Mouse (Mus musculus) megakaryocyte-erythroid progenitor cell, adult 5 weeks (primary cell): Measurements from ENCODE around the gene Crat. TPM values are rescaled to one million over a fixed set of nuclear protein-coding genes. Genes with fewer than 3 reads are reported as not detected.

Source experiments
- polyA plus RNA-seq: library from polyadenylated mRNA; stranded (reverse); fragments of >175 nt; gene quantifications from 2 replicates; pipeline ENCODE4 v1.2.3, GENCODE M21; 2012

The Crat gene
- 37.7 and 44.6 TPM in 2 replicates for polyA plus RNA-seq

DNA sequence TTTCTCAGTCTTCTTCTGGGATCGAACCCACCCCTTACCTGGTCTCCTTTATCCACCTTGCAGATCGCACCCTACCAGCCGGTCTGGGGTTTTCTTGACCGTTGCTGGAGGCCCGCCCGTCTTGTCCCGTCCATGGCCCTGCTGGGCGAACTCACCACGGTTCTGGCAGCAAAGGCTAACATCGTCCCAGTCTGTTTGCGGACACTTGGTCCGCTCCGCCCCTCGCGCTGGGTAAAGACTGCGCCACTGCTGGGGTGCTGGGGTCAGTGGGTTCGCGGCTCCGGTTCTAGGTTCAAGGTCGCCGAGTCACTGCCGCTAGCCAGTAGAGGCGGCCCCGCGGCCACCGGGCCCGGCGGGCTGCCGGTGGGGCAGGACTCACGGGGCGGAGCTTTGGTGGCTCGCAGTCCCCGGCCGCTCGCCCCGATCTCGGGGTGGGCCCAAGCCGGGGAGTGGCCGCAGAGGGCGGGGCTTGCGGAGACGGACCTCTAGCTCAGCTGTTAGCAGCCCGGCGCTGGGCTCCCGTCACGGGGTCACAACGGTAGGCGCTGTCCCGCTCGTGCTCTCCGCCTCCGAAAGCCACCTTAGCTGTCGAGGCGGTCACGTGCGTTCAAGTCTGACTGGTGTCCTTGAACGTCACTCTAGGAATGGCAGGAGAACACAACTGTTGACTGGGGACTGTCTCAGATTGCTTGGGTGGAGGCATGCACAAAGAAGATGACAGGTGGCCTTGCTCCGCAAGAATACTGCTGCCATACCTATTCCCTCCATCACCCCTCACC, at the start of gene Crat:
Gene Crat (minus strand): TSS at position 657 of the 779 bp plus-strand sequence.

DNA sequence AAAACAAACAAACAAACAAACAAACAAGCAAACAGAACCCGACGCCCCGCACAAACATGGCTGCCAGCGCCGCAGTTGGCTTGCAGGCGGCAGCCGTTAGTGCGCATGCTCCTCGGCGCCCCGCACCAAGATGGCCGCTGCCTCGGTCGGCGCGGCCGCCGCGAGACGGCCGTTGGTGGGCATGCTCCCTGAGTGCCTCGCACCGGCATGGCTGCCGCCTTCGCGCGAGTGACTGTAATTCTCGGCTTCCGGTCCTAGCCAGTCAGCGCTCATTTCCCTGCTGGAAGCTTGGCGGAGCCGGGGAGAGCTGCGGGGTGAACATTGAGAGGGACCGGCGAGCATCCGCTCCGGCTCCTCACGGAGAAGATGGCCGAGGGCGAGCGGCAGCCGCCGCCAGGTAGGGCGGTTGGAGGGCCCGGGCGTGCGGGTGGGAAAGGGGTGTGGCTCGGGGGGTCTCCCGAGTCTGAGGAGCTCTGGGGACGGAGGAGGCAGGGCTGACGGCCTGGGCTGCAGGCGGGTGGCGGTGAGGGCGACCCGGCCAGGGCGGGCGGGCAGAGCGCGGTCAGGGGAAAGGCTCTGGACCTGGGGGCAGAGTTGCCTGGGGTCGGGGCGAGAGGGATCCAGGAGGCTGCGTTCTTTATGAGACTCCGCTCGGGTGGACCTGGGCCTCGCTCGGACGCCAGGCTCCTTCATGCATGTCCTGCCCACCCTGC, 479 bp upstream of the Crat start, which contains the start of gene Ptpa:
Gene Ptpa (plus strand): TSS at position 104 of the 713 bp plus-strand sequence.

DNA sequence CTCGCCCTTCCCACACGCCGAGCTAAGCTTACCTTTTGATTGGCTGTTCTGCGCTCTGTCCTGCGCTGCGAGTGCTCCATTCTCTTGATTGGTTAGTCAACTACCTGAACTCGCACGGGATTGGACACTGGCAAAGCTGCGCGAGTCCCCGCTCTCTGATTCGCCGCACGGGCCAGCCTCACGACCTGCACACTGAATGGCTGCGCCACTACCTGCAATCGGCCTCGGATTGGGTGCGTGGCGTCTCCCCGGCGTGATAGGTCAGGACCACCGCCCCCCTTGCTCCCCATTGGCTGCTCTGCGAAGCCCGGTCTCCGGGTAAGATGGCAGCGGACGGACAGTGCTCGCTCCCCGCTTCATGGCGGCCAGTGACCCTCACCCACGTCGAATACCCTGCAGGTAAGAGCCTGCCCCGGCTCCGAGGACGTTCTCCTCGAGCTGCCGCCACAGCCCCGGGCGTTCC, 23.5 kb downstream of the Crat start, which contains the start of gene Dolpp1:
Gene Dolpp1 (plus strand): TSS at position 141 of the 463 bp plus-strand sequence.

DNA sequence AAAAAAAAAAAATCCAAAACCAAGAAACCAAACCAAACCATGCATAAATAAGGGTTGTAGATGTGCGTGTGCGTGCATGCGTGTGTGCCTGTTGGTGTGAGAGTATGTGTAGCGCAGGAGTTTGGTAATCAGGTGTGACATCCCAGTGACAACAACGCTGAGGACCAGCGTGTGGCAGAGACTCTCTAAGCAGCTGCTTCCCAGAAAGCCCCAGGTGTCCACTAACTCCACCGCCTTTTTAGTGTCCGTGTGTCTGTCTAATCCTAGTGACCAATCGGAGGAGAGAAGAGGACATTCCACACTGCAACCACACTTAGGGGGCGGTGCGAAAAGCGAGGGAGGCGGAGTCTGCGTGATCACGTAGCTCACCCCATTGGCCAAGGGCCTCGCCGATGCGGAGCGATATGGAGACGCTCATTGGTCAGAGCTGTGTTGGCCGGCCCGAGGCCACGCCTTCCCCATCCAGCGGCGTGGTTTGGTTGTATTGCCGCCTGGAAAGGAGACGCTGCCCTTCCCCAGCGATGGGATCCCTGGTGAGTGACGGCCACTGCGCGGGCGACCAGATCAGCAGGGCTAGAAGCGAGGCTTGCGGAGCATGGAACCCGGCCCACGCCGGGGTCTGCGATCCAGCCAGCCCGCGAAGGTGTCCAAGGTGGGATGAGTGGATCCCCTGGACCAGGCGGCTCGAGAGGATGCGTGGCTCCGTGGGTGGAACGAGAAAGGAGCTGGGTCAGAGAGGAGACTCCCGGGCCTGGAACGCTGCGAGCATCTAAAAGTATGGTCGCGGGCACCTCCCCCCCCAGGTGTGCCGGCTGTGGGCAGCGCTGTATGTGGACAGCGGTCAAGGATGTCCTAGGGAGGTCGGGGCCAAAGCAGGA, 51.6 kb downstream of the Crat start, which contains the start of gene Miga2:
Gene Miga2 (plus strand): TSS at position 461 of the 878 bp plus-strand sequence.

DNA sequence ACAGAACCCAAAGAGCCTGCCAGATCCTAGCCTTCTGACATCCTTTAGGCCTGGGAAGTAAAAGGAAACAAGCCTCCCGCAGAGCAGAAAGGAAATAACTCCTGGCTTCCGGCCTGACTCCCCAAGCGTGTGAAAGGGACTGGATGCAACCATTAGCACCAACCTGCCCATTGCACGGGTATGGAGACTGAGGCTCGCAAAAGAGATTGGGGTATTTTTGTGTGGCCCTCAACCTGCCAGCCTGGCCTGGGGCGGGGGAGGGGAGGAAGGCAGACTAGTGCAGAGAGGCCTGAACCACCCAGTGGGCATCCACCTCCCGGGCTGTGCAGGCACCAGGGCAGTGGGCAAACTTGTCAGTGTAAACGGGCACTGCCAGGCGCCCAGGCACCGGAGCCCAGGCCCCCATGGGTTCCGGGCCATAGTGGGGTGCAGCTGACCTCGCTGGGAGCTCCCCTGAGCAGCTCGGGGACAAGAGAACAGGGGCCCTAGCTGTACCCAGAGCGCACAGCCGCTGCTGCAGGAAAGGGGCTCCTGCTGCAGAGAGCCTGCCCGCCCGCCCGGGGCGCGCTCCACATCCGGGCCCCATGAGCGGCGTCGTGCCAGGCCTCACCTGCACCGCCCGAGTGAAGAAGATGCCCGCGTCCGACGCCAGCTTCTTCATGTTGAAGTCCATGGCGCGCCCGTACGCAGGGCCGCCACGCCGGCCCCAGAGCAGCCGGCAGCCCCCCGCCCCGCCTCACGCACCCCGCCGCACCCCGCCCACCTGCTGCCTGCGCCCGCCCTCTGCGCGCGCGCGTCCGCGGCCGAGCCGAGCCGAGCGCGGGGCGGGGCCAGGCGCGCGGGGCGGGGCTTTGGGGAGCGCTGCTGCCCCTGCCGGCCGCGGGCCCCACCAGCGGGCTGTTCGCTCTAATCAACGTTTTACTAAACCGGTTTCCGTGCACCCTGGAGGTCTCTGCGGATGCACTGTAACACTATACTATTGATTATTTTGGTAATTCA, 56.8 kb downstream of the Crat start, which contains the start of gene Sh3glb2:
Gene Sh3glb2 (minus strand): TSS at position 805 of the 999 bp plus-strand sequence.

Other genes with a start within 250 kb of the Crat start
- 24.5 and 27.9 TPM in 2 replicates for gene Endog, start 244.3 kb downstream of the Crat start, polyA plus RNA-seq
- gene Spout1, start 237.4 kb downstream of the Crat start, polyA plus RNA-seq, result 52.5 and 60.2 TPM in 2 replicates
- gene Kyat1, start 210.0 kb downstream of the Crat start, polyA plus RNA-seq, result 6.2 and 8.0 TPM in 2 replicates
- 6.2 and 9.9 TPM in 2 replicates for gene Lrrc8a, start 178.1 kb downstream of the Crat start, polyA plus RNA-seq
- gene Gm28035, start 175.2 kb downstream of the Crat start, polyA plus RNA-seq, result 4.3 TPM in 2 replicates
- 0.49 TPM in 1 of 2 replicates, not detected in the other for gene Phyhd1, start 149.6 kb downstream of the Crat start, polyA plus RNA-seq
- not detected in 2 replicates for gene Gm28038, start 134.8 kb downstream of the Crat start, polyA plus RNA-seq
- 5.8 and 7.0 TPM in 2 replicates for gene Dolk, start 129.5 kb downstream of the Crat start, polyA plus RNA-seq
- 70.1 and 71.7 TPM in 2 replicates for gene Nup188, start 129.4 kb downstream of the Crat start, polyA plus RNA-seq
- gene Sh3glb2, start 56.5 kb downstream of the Crat start, polyA plus RNA-seq, result 46.5 and 55.3 TPM in 2 replicates
- 9.4 and 12.4 TPM in 2 replicates for gene Miga2, start 51.6 kb downstream of the Crat start, polyA plus RNA-seq
- 15.3 and 16.5 TPM in 2 replicates for gene Dolpp1, start 23.6 kb downstream of the Crat start, polyA plus RNA-seq
- 564 and 616 TPM in 2 replicates for gene Ptpa, start 226 bp upstream of the Crat start, polyA plus RNA-seq
- gene Ier5l, start 58.4 kb upstream of the Crat start, polyA plus RNA-seq, result 15.7 and 20.8 TPM in 2 replicates
- gene Cstad, start 179.2 kb upstream of the Crat start, polyA plus RNA-seq, result not detected in 2 replicates